Comparison of ENCODE assay signal across 21 mouse cellular contexts in genomic region chr1:134591773-134592172, GRCm38 (mm10). TPM values are rescaled to one million over a fixed set of nuclear protein-coding genes. Genes with fewer than 3 reads are reported as not detected.
A peak's percentile ranks its signal among the peaks of the same experiment; 100 is the strongest.
DNase-seq lines count a peak whose midpoint lies in the region; ATAC-seq and TF ChIP-seq lines count a peak whose summit lies in the region.
"Had no signal": no experiment of that assay in that cellular context is flagged by ENCODE, and none has a peak within 500 bp of the region (broad histone marks: within the 10 kb centered on the region; RNA-seq: fewer than 3 reads in every experiment).

No protein-coding gene starts in this region.

- no peak overlapping the region for H3K4me3 ChIP-seq in gastrocnemius, adult 2 months
- H3K4me3 ChIP-seq in left cerebral cortex, adult 2 months: no peak overlapping the region
- no peak overlapping the region for H3K4me3 ChIP-seq in midbrain, embryonic 11.5 days (ENCODE audit: low read depth, low read length)
- H3K4me3 ChIP-seq: embryonic facial prominence, embryonic 12.5 days; forebrain, embryonic 10.5 days; liver, embryonic 15.5 days had no signal

- no peak overlapping the region for H3K9ac ChIP-seq in midbrain, embryonic 11.5 days (ENCODE audit: low read length)
- H3K9ac ChIP-seq: embryonic facial prominence, embryonic 12.5 days; liver, embryonic 15.5 days had no signal

- ATAC-seq in midbrain, embryonic 11.5 days (ENCODE audit: low FRiP score): no peak

- H3K36me3 ChIP-seq in midbrain, embryonic 11.5 days (ENCODE audit: control insufficient read depth, insufficient read depth, low read length): peaks cover 5% of the 10 kb centered on the region

- DNase-seq in gastrocnemius, adult 2 months: no peak
- DNase-seq in gastrocnemius, postnatal 14 days: no peak
- no peak for DNase-seq in left cerebral cortex, adult 2 months (ENCODE audit: extremely low spot score in 1 of 2, low spot score in 2 of 2)
- no peak for DNase-seq in left cerebral cortex, postnatal 36 days (ENCODE audit: low spot score in 2 of 2)
- peak; percentile 12 for DNase-seq in CD4-positive helper T cell, adult 2 months (ENCODE audit: low read depth, low spot score)
- DNase-seq in brain, adult 2 months (ENCODE audit: low read depth, low spot score): peak; percentile 29
- DNase-seq in yolk sac, embryonic 10.5 days (ENCODE audit: low spot score): no peak
- DNase-seq in midbrain, embryonic 11.5 days (ENCODE audit: low spot score, missing footprints): no peak
- DNase-seq: adrenal gland, postnatal 14 days; kidney, adult 8-10 months; layer of hippocampus, adult 9-11 months; right cerebral cortex, adult 18-20 months had no signal

- 92% methylated on average over 2 of the region's 2 CpGs for WGBS in midbrain, embryonic 11.5 days

- no peaks in the 10 kb centered on the region for H3K9me3 ChIP-seq in midbrain, embryonic 11.5 days (ENCODE audit: control insufficient read depth, low read length)
- H3K9me3 ChIP-seq: embryonic facial prominence, embryonic 12.5 days; forebrain, embryonic 10.5 days; liver, embryonic 15.5 days had no signal

- intact Hi-C loops in gastrocnemius, adult 2 months (cut with DNase I): loop anchor here (5.0 kb wide), 1 partner anchor 74 kb away; no protein-coding TSS in a partner anchor
- intact Hi-C loops in gastrocnemius, postnatal 14 days (cut with DNase I; ENCODE audit: low total_unique reads): no loop called here
- intact Hi-C loops in left cerebral cortex, adult 2 months (cut with DNase I): loop anchor here (5.0 kb wide), 1 partner anchor 69 kb away; no protein-coding TSS in a partner anchor
- intact Hi-C loops in left cerebral cortex, postnatal 36 days (cut with DNase I): no loop called here

- no peaks in the 10 kb centered on the region for H3K27me3 ChIP-seq in midbrain, embryonic 11.5 days (ENCODE audit: control insufficient read depth, insufficient read depth, low read length)
- H3K27me3 ChIP-seq: embryonic facial prominence, embryonic 12.5 days; liver, embryonic 15.5 days had no signal

- H3K27ac ChIP-seq in gastrocnemius, adult 2 months: no peak overlapping the region
- no peak overlapping the region for H3K27ac ChIP-seq in left cerebral cortex, adult 2 months
- H3K27ac ChIP-seq in midbrain, embryonic 11.5 days (ENCODE audit: low read depth, low read length): no peak overlapping the region
- H3K27ac ChIP-seq: embryonic facial prominence, embryonic 12.5 days; forebrain, embryonic 10.5 days; liver, embryonic 15.5 days had no signal

- TF ChIP-seq CTCF in gastrocnemius, adult 2 months (IDR thresholded peaks at IDR 0.05): peak; percentile 45
- TF ChIP-seq CTCF in left cerebral cortex, adult 2 months (IDR thresholded peaks at IDR 0.05): peak; percentile 18; the same call in 1 of the 2 replicates

- no peaks in the 10 kb centered on the region for H3K4me1 ChIP-seq in midbrain, embryonic 11.5 days (ENCODE audit: control insufficient read depth, insufficient read depth, low read length)
- H3K4me1 ChIP-seq: embryonic facial prominence, embryonic 12.5 days; forebrain, embryonic 10.5 days; liver, embryonic 15.5 days had no signal

- no peak overlapping the region for H3K4me2 ChIP-seq in midbrain, embryonic 11.5 days
- H3K4me2 ChIP-seq: embryonic facial prominence, embryonic 12.5 days; heart, embryonic 11.5 days; liver, embryonic 15.5 days had no signal

RNA-seq across cellular contexts. Expression of gene Kdm5b, which starts 31.8 kb away (rescaled TPM):
- total RNA-seq in gastrocnemius, adult 2 months (2021): 1 to 10 TPM; 9.7 to 9.8 TPM
- 10 to 100 TPM; 16.6 to 17.0 TPM for total RNA-seq in gastrocnemius, postnatal 14 days (2021)
- total RNA-seq in left cerebral cortex, adult 2 months (2021): 10 to 100 TPM; 70.5 to 71.0 TPM
- 10 to 100 TPM; 57.7 to 67.6 TPM for total RNA-seq in left cerebral cortex, postnatal 36 days (2021)
- 74.0 and 85.3 TPM in 2 replicates for polyA plus RNA-seq in midbrain, embryonic 11.5 days (2014; fragmentation: Nextera tagmentation; extraction: Ambion mirVana)

RNA-seq across cellular contexts. Expression of gene Mgat4e, which starts 42.3 kb away (rescaled TPM):
- total RNA-seq in gastrocnemius, adult 2 months (2021): not detected
- total RNA-seq in gastrocnemius, postnatal 14 days (2021): not detected
- total RNA-seq in left cerebral cortex, adult 2 months (2021): not detected
- total RNA-seq in left cerebral cortex, postnatal 36 days (2021): not detected
- polyA plus RNA-seq in midbrain, embryonic 11.5 days (2014; fragmentation: Nextera tagmentation; extraction: Ambion mirVana): not detected in 2 replicates
- total RNA-seq: adrenal gland, postnatal 14 days; gastrocnemius, adult 8-10 months; left cerebral cortex, postnatal 25 days; megakaryocyte-erythroid progenitor cell, adult 5-6 weeks had no signal
- polyA plus RNA-seq: forebrain, embryonic 10.5 days; heart, embryonic 11.5 days; liver, embryonic 15.5 days; spleen, adult 2 months had no signal

RNA-seq across cellular contexts. Expression of gene Syt2, which starts 54.7 kb away (rescaled TPM):
- total RNA-seq in gastrocnemius, adult 2 months (2021): not detected
- total RNA-seq in gastrocnemius, postnatal 14 days (2021): under 1 TPM; 0.04 to 0.29 TPM
- total RNA-seq in left cerebral cortex, adult 2 months (2021): 10 to 100 TPM; 57.7 to 62.5 TPM
- total RNA-seq in left cerebral cortex, postnatal 36 days (2021): 10 to 100 TPM; 49.4 to 71.5 TPM
- 1.6 and 2.0 TPM in 2 replicates for polyA plus RNA-seq in midbrain, embryonic 11.5 days (2014; fragmentation: Nextera tagmentation; extraction: Ambion mirVana)
- total RNA-seq: hematopoietic stem cell, adult 5-6 weeks had no signal
- polyA plus RNA-seq: spleen, adult 2 months had no signal

Comparison
In these comparisons a context has a peak if more than half of its experiments do, and no peak if none do; other contexts are left out.
1. intact Hi-C loops: an anchor here in gastrocnemius, adult 2 months (5.0 kb wide) and left cerebral cortex, adult 2 months (5.0 kb wide); none called in gastrocnemius, postnatal 14 days and left cerebral cortex, postnatal 36 days.
2. DNase-seq: peak in CD4-positive helper T cell, adult 2 months (single experiment) and brain, adult 2 months (single experiment); none in gastrocnemius, adult 2 months (single experiment), gastrocnemius, postnatal 14 days (single experiment), left cerebral cortex, adult 2 months (0 of 2), left cerebral cortex, postnatal 36 days (0 of 2), yolk sac, embryonic 10.5 days (single experiment) and midbrain, embryonic 11.5 days (single experiment).
3. RNA of gene Syt2, which starts 54.7 kb away (total RNA-seq): 49.4 to 71.5 TPM in left cerebral cortex, postnatal 36 days and 57.7 to 62.5 TPM in left cerebral cortex, adult 2 months; 0.04 to 0.29 TPM in gastrocnemius, postnatal 14 days and not detected in gastrocnemius, adult 2 months; every median in the first group is over 10 times any median in the second.